Mouse (Mus musculus): Measurements from ENCODE around the gene Crk.

DNA sequence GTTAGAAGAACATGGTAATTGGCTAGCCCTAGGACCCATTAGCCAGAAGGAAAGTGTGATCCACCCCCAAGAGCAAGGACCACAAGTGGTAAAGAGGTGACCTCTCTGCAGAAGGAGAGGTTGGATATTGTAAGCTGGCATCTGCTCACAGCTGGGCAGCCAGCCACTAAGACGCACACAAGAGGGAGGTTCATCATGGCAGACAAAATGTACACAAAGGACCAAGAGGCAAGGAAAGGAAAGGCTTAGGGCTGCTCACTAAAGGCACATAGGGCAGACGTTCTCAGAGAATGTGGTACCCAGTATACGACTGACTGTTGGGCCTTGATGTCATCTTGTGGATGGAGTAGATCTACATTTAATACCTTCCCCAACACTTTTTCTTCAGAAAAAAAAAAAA is 4.2 kb upstream of the Crk start:
- TF ChIP-seq TAL1 (conservative IDR thresholded peaks at IDR 0.05; ENCODE audit: low read depth, low read length) (no peak), CTCF (IDR thresholded peaks at IDR 0.05; ENCODE audit: low read depth, low read length) (no peak), POLR2AphosphoS5 (IDR thresholded peaks at IDR 0.05; ENCODE audit: insufficient replicate concordance, low read depth, low read length) (no peak), GATA1 (IDR thresholded peaks at IDR 0.05; ENCODE audit: borderline replicate concordance, low read length) (no peak), GATA2 (IDR thresholded peaks at IDR 0.05; ENCODE audit: borderline replicate concordance, low read depth, low read length) (no peak)

Measured in G1E (cell line).